Comparison of ENCODE assay signal across 27 mouse cellular contexts in genomic region chr10:45074543-45074942, GRCm38 (mm10).
"Had no signal": no experiment of that assay in that cellular context is flagged by ENCODE, and none has a peak within 500 bp of the region (broad histone marks: within the 10 kb centered on the region; RNA-seq: fewer than 3 reads in every experiment).

No protein-coding gene starts in this region.

- H3K9me3 ChIP-seq: heart, embryonic 13.5 days; heart, embryonic 15.5 days; hindbrain, embryonic 13.5 days; hindbrain, embryonic 15.5 days; kidney, embryonic 15.5 days; limb, embryonic 13.5 days; limb, embryonic 15.5 days; liver, embryonic 12.5 days had no signal

- ATAC-seq: hindbrain, postnatal 0 days; intestine, embryonic 16.5 days; liver, embryonic 12.5 days had no signal

- DNase-seq: gastrocnemius, adult 2 months; gastrocnemius, postnatal 10 days; gastrocnemius, postnatal 36 days; heart, adult 2 months; heart, postnatal 14 days; heart, postnatal 36 days; kidney, adult 11 months; kidney, adult 2 months; kidney, adult 9 months; kidney, postnatal 14 days; kidney, postnatal 36 days; layer of hippocampus, adult 9-11 months; layer of hippocampus, postnatal 36 days; left cerebral cortex, postnatal 4 days had no signal

- H3K4me3 ChIP-seq: gastrocnemius, adult 2 months; heart, adult 2 months; heart, embryonic 13.5 days; heart, embryonic 15.5 days; hindbrain, embryonic 13.5 days; hindbrain, embryonic 15.5 days; kidney, embryonic 15.5 days; limb, embryonic 13.5 days; limb, embryonic 15.5 days; liver, embryonic 12.5 days had no signal

- H3K27ac ChIP-seq: gastrocnemius, adult 2 months; heart, adult 2 months; heart, embryonic 13.5 days; heart, embryonic 15.5 days; hindbrain, embryonic 13.5 days; hindbrain, embryonic 15.5 days; hindbrain, postnatal 0 days; kidney, embryonic 15.5 days; kidney, postnatal 0 days; limb, embryonic 13.5 days; limb, embryonic 15.5 days; liver, embryonic 12.5 days; liver, embryonic 14.5 days had no signal

- H3K4me2 ChIP-seq: heart, embryonic 11.5 days; heart, embryonic 13.5 days; heart, embryonic 15.5 days; hindbrain, embryonic 13.5 days; hindbrain, embryonic 15.5 days; kidney, embryonic 15.5 days; limb, embryonic 13.5 days; limb, embryonic 15.5 days; liver, embryonic 12.5 days had no signal

- H3K9ac ChIP-seq: heart, embryonic 13.5 days; heart, embryonic 15.5 days; hindbrain, embryonic 13.5 days; hindbrain, embryonic 15.5 days; kidney, embryonic 15.5 days; limb, embryonic 13.5 days; limb, embryonic 15.5 days; liver, embryonic 12.5 days; liver, embryonic 14.5 days had no signal

- H3K4me1 ChIP-seq: limb, embryonic 15.5 days had no signal

- H3K27me3 ChIP-seq: heart, embryonic 13.5 days; heart, embryonic 15.5 days; hindbrain, embryonic 13.5 days; hindbrain, embryonic 15.5 days; kidney, embryonic 15.5 days; limb, embryonic 13.5 days; limb, embryonic 15.5 days; liver, embryonic 12.5 days had no signal
